Mouse (Mus musculus): Measurements from ENCODE around the gene Olfr718-ps1.

Gene Olfr718-ps1

GRCm38 (mm10) chr5:143101626-143102025 is 45.8 kb downstream of the Olfr718-ps1 start:
- ChIA-PET POLR2A (interaction anchor here (0.5 to 3.9 kb wide), 8 partner anchors 8 to 77 kb away, joined by 3 to 20 read pairs (median 3); partner anchors contain the start of gene Rnf216 (in 2 of the 4)), CTCF (interaction anchor here in 3 of 4 experiments (0.6 to 1.5 kb wide), 8 partner anchors 10 to 48 kb away, joined by 3 to 5 read pairs (median 4); partner anchors contain the start of gene Rnf216 (in 3 of the 3))

GRCm38 (mm10) chr5:143095256-143095655 is 52.1 kb downstream of the Olfr718-ps1 start:
- ChIA-PET CTCF (interaction anchor here in 1 of 4 experiments (0.9 to 1.3 kb wide), 2 partner anchors 11 to 18 kb away, joined by 3 read pairs; partner anchors contain the start of gene Rnf216), POLR2A (interaction anchor here in 2 of 4 experiments (0.7 to 3.2 kb wide), 7 partner anchors 10 to 190 kb away, joined by 3 to 12 read pairs (median 4); partner anchors contain the start of gene Rnf216 (in 1 of the 2))

- ChIA-PET CTCF (interaction anchor here in 1 of 4 experiments (1.2 kb wide), 1 partner anchor 10 kb away, joined by 3 read pairs; no protein-coding TSS in a partner anchor), POLR2A (interaction anchor here in 3 of 4 experiments (0.6 to 3.2 kb wide), 7 partner anchors 8 to 74 kb away, joined by 3 to 9 read pairs (median 3); partner anchors contain the start of gene Rnf216 (in 1 of the 3))
Observed at GRCm38 (mm10) chr5:143092891-143093290, 54.5 kb downstream of the Olfr718-ps1 start.

GRCm38 (mm10) chr5:143084898-143085297 is 62.5 kb downstream of the Olfr718-ps1 start:
- POLR2A ChIA-PET = interaction anchor here in 2 of 4 experiments (0.9 to 2.7 kb wide), 18 partner anchors 8 to 80 kb away, joined by 3 to 17 read pairs (median 4); partner anchors contain the start of gene Rnf216 (in 1 of the 2)
- CTCF ChIA-PET = interaction anchor here (0.5 to 2.2 kb wide), 25 partner anchors 9 to 339 kb away, joined by 3 to 14 read pairs (median 4); partner anchors contain the start of genes Rnf216 (in 3 of the 4) and Zfp853 (in 1 of the 4)

All from embryonic stem cell, embryonic (primary cell).